Mouse (Mus musculus) kidney, postnatal 14 days (tissue): ENCODE results near the gene Trmt44.
"Not testable (repeated sequence)": the region's sequence is repeated elsewhere in the genome, so short reads cannot be mapped to it uniquely, and the experiment has no call there.

Experiments used
- DNase-seq: peaks from one replicate; pipeline ENCODE4 v3.0.0; 2022; ENCODE audit warnings: mixed read lengths

The Trmt44 gene

GRCm38 (mm10) chr5:35584259-35584658, 9.4 kb upstream of the Trmt44 start:
- not testable (repeated sequence) for DNase-seq

GRCm38 (mm10) chr5:35583221-35583783, 8.4 kb upstream of the Trmt44 start:
- no peak for DNase-seq

GRCm38 (mm10) chr5:35582445-35583220, 7.8 kb upstream of the Trmt44 start, which contains the start of gene Acox3:
Gene Acox3 (plus strand): TSS chr5:35583040.
- DNase-seq: peak; percentile 98

- no peak for DNase-seq
Measured at GRCm38 (mm10) chr5:35580156-35580922, 5.5 kb upstream of the Trmt44 start.

GRCm38 (mm10) chr5:35579247-35579893, 4.5 kb upstream of the Trmt44 start:
- no peak for DNase-seq

GRCm38 (mm10) chr5:35578411-35578810, 3.5 kb upstream of the Trmt44 start:
- no peak for DNase-seq

GRCm38 (mm10) chr5:35576409-35577020, 1.6 kb upstream of the Trmt44 start:
- no peak for DNase-seq

- DNase-seq: no peak
Measured at GRCm38 (mm10) chr5:35571546-35571945, 3.3 kb downstream of the Trmt44 start.

- DNase-seq: no peak
Measured at GRCm38 (mm10) chr5:35566632-35567031, 8.2 kb downstream of the Trmt44 start.

GRCm38 (mm10) chr5:35565217-35565616, 9.7 kb downstream of the Trmt44 start:
- peak; percentile 48 for DNase-seq

GRCm38 (mm10) chr5:35563449-35563848, 11.4 kb downstream of the Trmt44 start:
- peak; percentile 76 for DNase-seq

GRCm38 (mm10) chr5:35562616-35563015, 12.3 kb downstream of the Trmt44 start:
- DNase-seq: no peak

- DNase-seq: no peak
Measured at GRCm38 (mm10) chr5:35559447-35559846, 15.4 kb downstream of the Trmt44 start.

- no peak for DNase-seq
Measured at GRCm38 (mm10) chr5:35557946-35558621, 16.8 kb downstream of the Trmt44 start.

- no peak for DNase-seq
Measured at GRCm38 (mm10) chr5:35556393-35556792, 18.5 kb downstream of the Trmt44 start.

- no peak for DNase-seq
Measured at GRCm38 (mm10) chr5:35552838-35553539, 21.9 kb downstream of the Trmt44 start.

- no peak for DNase-seq
Measured at GRCm38 (mm10) chr5:35551855-35552837, 22.7 kb downstream of the Trmt44 start.

- no peak for DNase-seq
Measured at GRCm38 (mm10) chr5:35546127-35546526, 28.7 kb downstream of the Trmt44 start.

GRCm38 (mm10) chr5:35541059-35541790, 33.6 kb downstream of the Trmt44 start:
- no peak for DNase-seq
